Mouse (Mus musculus): ENCODE data around the gene Vrk3.

GRCm38 (mm10) chr7:44780101-44780500, 31.9 kb downstream of the Vrk3 start:
- TF ChIP-seq CTCF (IDR thresholded peaks at IDR 0.05; ENCODE audit: low read depth) (no peak), EP300 (IDR thresholded peaks at IDR 0.05; ENCODE audit: low read depth) (no peak)
